Mouse (Mus musculus): Measurements from ENCODE around the gene Paf1. TPM values are rescaled to one million over a fixed set of nuclear protein-coding genes. Genes with fewer than 3 reads are reported as not detected.
"Not testable (repeated sequence)": the region's sequence is repeated elsewhere in the genome, so short reads cannot be mapped to it uniquely, and the experiment has no call there.

Paf1 gene
- polyA plus RNA-seq, 1 experiment from 2014 or later = 26.2 TPM

DNA sequence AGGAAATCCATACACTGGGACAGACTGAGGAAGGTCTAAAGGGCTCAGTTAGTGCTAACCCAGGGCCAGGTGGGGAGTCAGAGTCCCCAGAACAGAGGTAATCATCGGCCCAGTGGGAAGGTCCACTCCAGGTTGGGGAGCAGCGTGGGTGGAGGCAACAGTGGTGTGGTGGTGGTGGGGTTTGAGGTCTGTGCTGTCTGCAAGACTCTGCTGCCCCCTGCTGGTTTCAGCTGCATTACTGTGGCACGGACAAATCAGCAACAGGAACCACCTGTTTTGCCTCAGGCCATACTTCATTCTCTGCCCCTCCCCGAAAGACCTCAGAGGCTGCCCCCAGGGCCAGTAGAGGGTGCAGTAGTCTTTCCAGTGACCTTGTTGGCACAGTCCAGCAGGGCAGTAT lies 6.3 kb upstream of the Paf1 start:
- Histone ChIP-seq H3K9me3 (replicated peaks) (no peaks in the 10 kb centered on the region), H3K9ac (no peak overlapping the region), H3K36me3 (replicated peaks) (peaks cover 45% of the 10 kb centered on the region), H3K4me1 (replicated peaks) (peaks cover 64% of the 10 kb centered on the region), H3K27me3 (no peaks in the 10 kb centered on the region), H3K4me2 (no peak overlapping the region), H3K4me3 (replicated peaks) (no peak overlapping the region), H3K27ac (replicated peaks) (peak overlapping the region; percentile 62)
- peak; percentile 19 for ATAC-seq (ENCODE audit: insufficient read depth)
- WGBS (ENCODE audit: insufficient replicate concordance) = 1% methylated on average over 4 of the region's 4 CpGs

DNA sequence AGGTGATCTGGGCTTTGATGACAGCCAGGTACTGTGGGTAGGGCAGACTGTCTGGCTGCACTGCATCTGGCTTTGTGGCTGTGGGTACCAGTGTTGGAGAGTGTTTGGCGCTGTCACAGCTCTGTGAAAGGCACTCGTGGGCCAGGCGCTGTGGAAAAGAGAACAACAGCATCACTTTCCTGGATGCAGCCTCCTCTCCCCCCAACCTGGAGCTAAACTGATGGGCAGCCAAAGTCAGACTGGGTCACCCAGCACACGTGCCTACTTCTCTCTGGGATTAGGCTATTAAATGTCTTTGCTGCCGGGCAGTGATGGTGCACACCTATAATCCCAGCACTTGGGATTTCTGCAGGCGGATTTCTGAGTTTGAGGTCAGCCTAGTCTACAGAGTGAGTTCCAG lies 5.9 kb upstream of the Paf1 start:
- Histone ChIP-seq H3K4me1 (replicated peaks) (peaks cover 64% of the 10 kb centered on the region), H3K36me3 (replicated peaks) (peaks cover 45% of the 10 kb centered on the region)
- H3K9ac ChIP-seq; ATAC-seq (ENCODE audit: insufficient read depth); H3K4me2 ChIP-seq; H3K27ac ChIP-seq (replicated peaks); H3K9me3 ChIP-seq (replicated peaks); H3K27me3 ChIP-seq; H3K4me3 ChIP-seq (replicated peaks): not testable (repeated sequence)
- WGBS (ENCODE audit: insufficient replicate concordance) = 60% methylated on average over 6 of the region's 6 CpGs

DNA sequence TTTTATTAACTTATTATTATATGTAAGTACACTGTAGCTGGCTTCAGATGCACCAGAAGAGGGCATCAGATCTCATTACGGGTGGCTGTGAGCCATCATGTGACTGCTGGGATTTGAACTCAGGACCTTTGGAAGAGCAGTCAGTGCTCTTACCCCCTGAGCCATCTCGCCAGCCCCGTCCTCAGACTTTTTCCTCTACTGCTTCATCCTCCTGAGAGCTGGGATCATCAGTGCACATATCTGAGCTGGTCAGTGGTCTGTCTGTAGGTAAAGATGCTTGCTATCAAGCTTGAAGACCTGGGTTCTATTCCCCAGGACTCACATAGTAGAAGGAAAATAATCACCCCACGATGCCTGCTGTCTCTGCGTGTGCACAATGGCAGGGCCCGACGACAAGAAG lies 5.4 kb upstream of the Paf1 start:
- Histone ChIP-seq H3K36me3 (replicated peaks) (peaks cover 45% of the 10 kb centered on the region), H3K4me1 (replicated peaks) (peaks cover 62% of the 10 kb centered on the region)
- ATAC-seq (ENCODE audit: insufficient read depth); H3K27me3 ChIP-seq; H3K27ac ChIP-seq (replicated peaks); H3K9ac ChIP-seq; H3K4me2 ChIP-seq; H3K9me3 ChIP-seq (replicated peaks); H3K4me3 ChIP-seq (replicated peaks): not testable (repeated sequence)
- 62% methylated on average over 7 of the region's 7 CpGs for WGBS (ENCODE audit: insufficient replicate concordance)

DNA sequence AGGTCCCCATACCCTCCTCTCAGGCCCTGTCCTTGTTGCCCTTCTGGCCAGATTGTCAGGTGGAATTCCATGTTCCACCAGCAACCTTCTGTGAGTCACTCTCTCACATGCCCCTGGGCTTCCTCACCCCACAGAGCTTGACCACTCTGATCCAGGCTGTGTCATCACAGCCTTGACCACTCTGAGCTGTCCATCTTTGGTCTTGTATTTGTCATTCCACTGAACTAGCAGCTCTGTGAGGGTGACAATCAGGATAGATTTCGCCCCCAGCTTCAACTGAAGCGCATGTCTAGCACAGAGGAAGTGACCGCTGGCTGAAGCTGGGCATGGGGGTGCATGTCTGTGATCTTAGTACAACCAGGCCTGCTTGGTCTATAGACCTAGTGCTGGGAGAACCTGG lies 2.4 kb upstream of the Paf1 start:
- Histone ChIP-seq H3K36me3 (replicated peaks) (peaks cover 49% of the 10 kb centered on the region), H3K27me3 (no peaks in the 10 kb centered on the region), H3K9me3 (replicated peaks) (no peaks in the 10 kb centered on the region), H3K4me2 (no peak overlapping the region), H3K4me1 (replicated peaks) (peaks cover 50% of the 10 kb centered on the region), H3K9ac (no peak overlapping the region), H3K27ac (replicated peaks) (no peak overlapping the region), H3K4me3 (replicated peaks) (no peak overlapping the region)
- no peak for ATAC-seq (ENCODE audit: insufficient read depth)
- 74% methylated on average over 3 of the region's 3 CpGs for WGBS (ENCODE audit: insufficient replicate concordance)

DNA sequence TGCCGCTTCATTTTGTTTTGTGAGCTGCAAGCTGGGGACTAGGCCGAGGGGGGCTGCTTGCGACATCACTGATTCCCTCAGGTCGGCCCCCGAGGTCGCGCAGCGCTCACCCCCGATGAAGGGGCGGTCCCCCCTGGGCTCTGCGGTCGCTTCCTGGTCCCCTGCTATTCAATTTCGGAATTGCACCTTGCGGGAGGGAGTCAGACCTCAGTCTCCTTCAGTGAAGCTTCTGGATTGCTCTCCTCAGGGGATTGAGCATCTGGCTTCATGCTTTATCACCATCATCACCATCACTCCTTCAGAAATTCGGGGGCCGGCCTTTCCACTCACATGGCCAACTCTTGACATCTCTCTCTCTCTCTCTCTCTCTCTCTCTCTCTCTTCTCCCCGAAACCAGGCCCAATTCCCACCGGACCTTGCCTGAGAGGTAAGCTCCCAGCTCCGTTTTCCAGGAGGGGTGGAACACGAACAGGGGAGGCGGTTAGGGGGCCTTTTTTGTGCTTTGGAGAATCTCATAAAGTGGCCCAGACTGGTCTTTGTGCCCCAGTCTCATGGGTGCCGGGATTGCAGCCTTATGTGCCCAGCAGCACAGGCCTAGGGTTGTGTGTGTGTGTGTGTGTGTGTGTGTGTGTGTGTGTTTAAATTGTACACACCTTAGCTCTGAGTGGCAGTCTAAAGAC lies 661 bp downstream of the Paf1 start:
- Histone ChIP-seq H3K4me1 (replicated peaks) (peaks cover 32% of the 10 kb centered on the region), H3K4me3 (replicated peaks) (peak overlapping the region; percentile 94), H3K9ac (peak overlapping the region; percentile 87), H3K4me2 (peak overlapping the region; percentile 98), H3K9me3 (replicated peaks) (no peaks in the 10 kb centered on the region), H3K27me3 (no peaks in the 10 kb centered on the region), H3K36me3 (replicated peaks) (peaks cover 57% of the 10 kb centered on the region), H3K27ac (replicated peaks) (peak overlapping the region; percentile 84)
- WGBS (ENCODE audit: insufficient replicate concordance) = 6% methylated on average over 22 of the region's 22 CpGs
- no peak for ATAC-seq (ENCODE audit: insufficient read depth)

DNA sequence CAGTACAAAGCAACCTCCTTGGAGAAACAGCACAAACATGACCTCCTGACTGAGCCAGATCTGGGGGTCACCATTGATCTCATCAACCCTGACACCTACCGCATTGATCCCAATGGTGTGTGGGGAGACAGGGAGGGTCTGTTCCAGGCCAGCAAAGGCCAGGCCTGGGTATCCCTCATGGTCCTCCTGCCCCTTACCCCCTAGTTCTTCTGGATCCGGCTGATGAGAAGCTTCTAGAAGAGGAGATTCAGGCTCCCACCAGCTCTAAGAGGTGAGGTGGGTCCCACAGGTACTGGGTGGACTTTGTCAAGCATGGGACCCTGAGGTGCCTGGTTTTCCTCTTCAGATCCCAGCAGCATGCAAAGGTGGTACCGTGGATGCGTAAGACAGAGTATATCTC lies 2.7 kb downstream of the Paf1 start:
- H3K27ac ChIP-seq (replicated peaks) = no peak overlapping the region
- no peak overlapping the region for H3K4me3 ChIP-seq (replicated peaks)
- peaks cover 31% of the 10 kb centered on the region for H3K4me1 ChIP-seq (replicated peaks)
- no peaks in the 10 kb centered on the region for H3K27me3 ChIP-seq
- H3K4me2 ChIP-seq = no peak overlapping the region
- ATAC-seq (ENCODE audit: insufficient read depth) = no peak
- H3K36me3 ChIP-seq (replicated peaks) = peaks cover 54% of the 10 kb centered on the region
- H3K9ac ChIP-seq = no peak overlapping the region
- 89% methylated on average over 4 of the region's 4 CpGs for WGBS (ENCODE audit: insufficient replicate concordance)
- H3K9me3 ChIP-seq (replicated peaks) = no peaks in the 10 kb centered on the region

DNA sequence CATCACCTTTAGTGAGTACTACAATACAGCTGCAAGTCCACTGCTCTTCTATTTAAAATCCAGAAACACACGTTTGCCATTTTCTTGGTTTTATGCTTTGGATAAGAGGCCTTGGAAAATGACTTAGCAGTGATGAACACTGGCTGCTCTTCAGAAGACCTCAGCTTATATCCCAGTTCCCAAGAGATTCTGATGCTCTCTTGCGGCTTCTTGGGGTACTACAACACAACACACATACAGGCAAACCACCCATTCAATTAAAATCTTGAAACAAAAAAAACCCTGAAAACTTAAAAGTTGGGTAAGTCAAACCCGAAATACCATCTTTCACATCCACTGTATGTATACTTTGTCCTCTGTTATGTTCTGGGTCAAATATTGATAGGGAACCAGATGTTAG lies 5.2 kb downstream of the Paf1 start:
- H3K27ac ChIP-seq (replicated peaks) = no peak overlapping the region
- H3K36me3 ChIP-seq (replicated peaks) = peaks cover 75% of the 10 kb centered on the region
- 50% methylated on average over 3 of the region's 3 CpGs for WGBS (ENCODE audit: insufficient replicate concordance)
- H3K27me3 ChIP-seq = no peaks in the 10 kb centered on the region
- H3K9ac ChIP-seq = no peak overlapping the region
- H3K4me2 ChIP-seq = no peak overlapping the region
- ATAC-seq (ENCODE audit: insufficient read depth) = no peak
- peaks cover 24% of the 10 kb centered on the region for H3K4me1 ChIP-seq (replicated peaks)
- no peaks in the 10 kb centered on the region for H3K9me3 ChIP-seq (replicated peaks)
- no peak overlapping the region for H3K4me3 ChIP-seq (replicated peaks)

DNA sequence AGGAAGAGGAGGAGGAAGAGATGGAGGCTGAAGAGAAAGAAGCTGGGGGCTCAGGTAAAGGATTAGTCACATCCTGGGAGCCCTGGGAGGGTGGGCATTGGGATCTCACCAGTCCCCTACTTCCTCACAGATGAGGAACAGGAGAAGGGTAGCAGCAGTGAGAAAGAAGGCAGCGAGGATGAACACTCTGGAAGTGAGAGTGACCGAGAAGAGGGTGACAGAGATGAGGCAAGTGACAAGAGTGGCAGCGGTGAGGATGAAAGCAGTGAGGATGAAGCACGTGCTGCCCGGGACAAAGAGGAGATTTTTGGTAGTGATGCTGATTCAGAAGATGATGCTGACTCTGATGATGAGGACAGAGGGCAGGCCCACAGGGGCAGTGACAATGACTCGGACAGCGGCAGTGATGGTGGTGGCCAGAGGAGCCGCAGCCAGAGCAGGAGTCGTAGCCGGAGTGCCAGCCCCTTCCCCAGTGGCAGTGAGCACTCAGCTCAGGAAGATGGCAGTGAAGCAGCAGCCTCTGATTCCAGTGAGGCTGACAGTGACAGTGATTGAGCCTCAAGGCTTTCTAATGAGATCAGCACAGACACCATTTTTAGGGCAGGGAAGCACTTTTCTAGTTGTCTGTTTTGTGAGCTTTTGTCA lies 6.1 kb downstream of the Paf1 start:
- H3K4me3 ChIP-seq (replicated peaks) = no peak overlapping the region
- WGBS (ENCODE audit: insufficient replicate concordance) = 82% methylated on average over 10 of the region's 10 CpGs

DNA sequence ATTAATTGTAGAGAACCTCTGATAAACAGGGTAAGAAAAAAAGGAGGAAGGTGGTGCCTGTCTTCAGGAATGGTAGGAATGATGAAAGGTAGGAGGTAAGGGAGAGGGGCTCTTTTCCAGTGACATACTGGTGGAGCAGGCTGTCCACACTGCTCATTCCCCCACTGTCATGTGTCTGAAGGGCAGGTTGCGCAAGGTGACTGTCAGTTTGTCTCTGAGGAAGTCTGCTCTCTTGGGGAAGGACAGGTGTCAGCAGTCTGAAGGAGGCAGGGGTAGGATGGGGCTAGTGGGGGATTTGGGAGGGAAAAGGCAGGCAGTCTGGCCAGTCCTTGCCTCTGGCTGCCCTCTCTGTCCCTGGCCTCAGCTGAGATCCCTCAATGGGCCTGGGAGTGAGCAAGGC lies 8.3 kb downstream of the Paf1 start:
- Histone ChIP-seq H3K27ac (replicated peaks) (no peak overlapping the region), H3K4me2 (no peak overlapping the region), H3K9ac (no peak overlapping the region), H3K27me3 (no peaks in the 10 kb centered on the region), H3K36me3 (replicated peaks) (peaks cover 93% of the 10 kb centered on the region), H3K4me3 (replicated peaks) (no peak overlapping the region), H3K9me3 (replicated peaks) (no peaks in the 10 kb centered on the region), H3K4me1 (replicated peaks) (peaks cover 9% of the 10 kb centered on the region; the same call in 1 of the 2 replicates)
- WGBS (ENCODE audit: insufficient replicate concordance) = 84% methylated on average over 1 of the region's 1 CpGs
- ATAC-seq (ENCODE audit: insufficient read depth) = 0 out of 2 replicates have a peak, but pooled peaks have one; percentile 14

More for the DNA sequence above, 6.1 kb downstream of the Paf1 start:
- no peak for ATAC-seq (ENCODE audit: insufficient read depth)
- H3K36me3 ChIP-seq (replicated peaks) = peaks cover 84% of the 10 kb centered on the region
- H3K27ac ChIP-seq (replicated peaks) = no peak overlapping the region
- peaks cover 16% of the 10 kb centered on the region for H3K4me1 ChIP-seq (replicated peaks)
- no peak overlapping the region for H3K4me2 ChIP-seq
- H3K27me3 ChIP-seq = no peaks in the 10 kb centered on the region
- H3K9me3 ChIP-seq (replicated peaks) = no peaks in the 10 kb centered on the region
- H3K9ac ChIP-seq = no peak overlapping the region

DNA sequence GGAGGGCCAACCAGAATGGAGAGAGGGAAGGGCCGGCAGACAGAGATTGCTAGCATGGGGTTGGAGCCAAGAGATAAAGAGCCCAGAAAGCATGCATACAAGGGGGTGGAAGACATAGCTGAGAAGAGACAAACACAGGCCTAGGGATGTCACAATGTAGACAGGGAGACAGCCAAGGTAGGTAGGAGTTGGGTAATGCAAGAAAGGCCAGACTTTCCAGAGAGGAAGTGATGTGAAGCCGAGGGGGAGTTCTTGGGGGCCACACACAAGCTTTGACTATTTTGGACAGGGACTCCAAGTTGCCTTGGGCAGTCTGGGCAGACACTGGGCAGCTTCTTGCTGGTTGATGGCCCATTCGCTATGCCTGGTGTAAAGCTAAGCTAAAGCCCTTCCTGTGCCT lies 9.2 kb downstream of the Paf1 start:
- no peak overlapping the region for H3K4me3 ChIP-seq (replicated peaks)
- no peaks in the 10 kb centered on the region for H3K9me3 ChIP-seq (replicated peaks)
- peaks cover 9% of the 10 kb centered on the region; the same call in 1 of the 2 replicates for H3K4me1 ChIP-seq (replicated peaks)
- H3K9ac ChIP-seq = no peak overlapping the region
- no peak overlapping the region for H3K4me2 ChIP-seq
- no peak overlapping the region for H3K27ac ChIP-seq (replicated peaks)
- H3K36me3 ChIP-seq (replicated peaks) = peaks cover 93% of the 10 kb centered on the region
- WGBS (ENCODE audit: insufficient replicate concordance) = 64% methylated on average over 3 of the region's 3 CpGs
- no peaks in the 10 kb centered on the region for H3K27me3 ChIP-seq
- no peak for ATAC-seq (ENCODE audit: insufficient read depth)

DNA sequence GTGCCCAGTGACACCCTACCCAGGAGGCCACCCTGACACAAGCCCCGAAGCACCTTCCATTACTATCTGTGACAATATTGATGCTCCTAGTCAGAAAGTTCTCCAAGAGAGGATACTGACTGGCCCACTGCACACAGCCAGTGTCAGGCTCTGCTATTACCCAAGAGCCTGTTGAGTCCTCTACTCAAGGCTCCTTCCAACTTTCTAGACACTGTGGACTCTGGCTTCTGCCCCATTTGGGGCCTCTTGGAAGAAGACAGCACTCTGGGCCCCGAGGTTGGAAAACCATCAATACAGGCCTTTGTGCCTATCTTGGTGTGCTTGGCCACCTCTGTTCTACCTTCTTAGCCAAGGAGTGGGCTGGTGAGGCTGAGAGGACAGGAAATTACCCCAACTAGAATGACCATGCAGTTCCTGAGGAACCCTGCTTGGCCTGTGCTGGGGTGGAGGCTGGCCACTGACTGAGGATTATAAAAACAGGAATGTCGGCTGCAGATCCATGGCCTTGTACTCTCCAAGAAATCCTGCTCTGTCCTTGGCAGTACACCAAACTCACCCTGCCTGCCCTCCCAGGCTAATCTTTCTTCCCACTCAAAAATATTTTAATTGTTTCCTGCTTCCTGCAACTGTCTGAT lies 18.2 kb downstream of the Paf1 start:
- no peak overlapping the region for H3K4me3 ChIP-seq (replicated peaks)
- WGBS (ENCODE audit: insufficient replicate concordance) = 85% methylated on average over 3 of the region's 3 CpGs
- 0 out of 2 replicates have a peak, but pooled peaks cover 3% of the 10 kb centered on the region for H3K4me1 ChIP-seq (replicated peaks)
- H3K36me3 ChIP-seq (replicated peaks) = peaks cover 94% of the 10 kb centered on the region
- H3K27ac ChIP-seq (replicated peaks) = no peak overlapping the region
- H3K9ac ChIP-seq = no peak overlapping the region
- ATAC-seq (ENCODE audit: insufficient read depth) = no peak
- H3K27me3 ChIP-seq = no peaks in the 10 kb centered on the region
- no peaks in the 10 kb centered on the region for H3K9me3 ChIP-seq (replicated peaks)
- no peak overlapping the region for H3K4me2 ChIP-seq
